Mouse (Mus musculus): ENCODE data around the gene Tmco2. TPM values are rescaled to one million over a fixed set of nuclear protein-coding genes. Genes with fewer than 3 reads are reported as not detected.

The Tmco2 gene
- total RNA-seq (2015; ENCODE audit: low replicate concordance) (not detected in 2 replicates), total RNA-seq (2017; ENCODE audit: low replicate concordance) (not detected in 2 replicates)

GRCm38 (mm10) chr4:121109126-121109525 is at the start of gene Tmco2:
Gene Tmco2 (minus strand): TSS chr4:121109226.
- ATAC-seq (replicated peaks; ENCODE audit: low FRiP score, poor library complexity, severe bottlenecking), result no peak

GRCm38 (mm10) chr4:121103304-121103703 is 5.7 kb downstream of the Tmco2 start:
- no peak for ATAC-seq (replicated peaks; ENCODE audit: low FRiP score, poor library complexity, severe bottlenecking)

- peak; percentile 91 for ATAC-seq (replicated peaks; ENCODE audit: low FRiP score, poor library complexity, severe bottlenecking)
These were observed 11.2 kb downstream of the Tmco2 start, which contains the start of gene Zmpste24 for GRCm38 (mm10) chr4:121097650-121098378. Gene Zmpste24 (minus strand): TSS chr4:121098241.

- ATAC-seq (replicated peaks; ENCODE audit: low FRiP score, poor library complexity, severe bottlenecking), result no peak
These were observed 18.8 kb downstream of the Tmco2 start for GRCm38 (mm10) chr4:121090211-121090610.

- no peak for ATAC-seq (replicated peaks; ENCODE audit: low FRiP score, poor library complexity, severe bottlenecking)
These were observed 20.3 kb downstream of the Tmco2 start for GRCm38 (mm10) chr4:121088696-121089095.

- ATAC-seq (replicated peaks; ENCODE audit: low FRiP score, poor library complexity, severe bottlenecking), result no peak
These were observed 24.5 kb downstream of the Tmco2 start for GRCm38 (mm10) chr4:121084506-121084905.

- no peak for ATAC-seq (replicated peaks; ENCODE audit: low FRiP score, poor library complexity, severe bottlenecking)
These were observed 28.6 kb downstream of the Tmco2 start for GRCm38 (mm10) chr4:121080395-121080794.

- no peak for ATAC-seq (replicated peaks; ENCODE audit: low FRiP score, poor library complexity, severe bottlenecking)
These were observed 30.9 kb downstream of the Tmco2 start for GRCm38 (mm10) chr4:121077915-121078646.

GRCm38 (mm10) chr4:121074250-121074649 is 34.8 kb downstream of the Tmco2 start:
- no peak for ATAC-seq (replicated peaks; ENCODE audit: low FRiP score, poor library complexity, severe bottlenecking)

- no peak for ATAC-seq (replicated peaks; ENCODE audit: low FRiP score, poor library complexity, severe bottlenecking)
These were observed 43.7 kb downstream of the Tmco2 start for GRCm38 (mm10) chr4:121065336-121065735.

GRCm38 (mm10) chr4:121059218-121059617 is 49.8 kb downstream of the Tmco2 start:
- peak; percentile 93 for ATAC-seq (replicated peaks; ENCODE audit: low FRiP score, poor library complexity, severe bottlenecking)

- no peak for ATAC-seq (replicated peaks; ENCODE audit: low FRiP score, poor library complexity, severe bottlenecking)
These were observed 52.0 kb downstream of the Tmco2 start for GRCm38 (mm10) chr4:121057032-121057431.

GRCm38 (mm10) chr4:121056342-121056741 is 52.7 kb downstream of the Tmco2 start:
- no peak for ATAC-seq (replicated peaks; ENCODE audit: low FRiP score, poor library complexity, severe bottlenecking)

Other genes starting within 250 kb of the Tmco2 start
- gene Exo5, start 184.2 kb downstream of the Tmco2 start, total RNA-seq (2015; ENCODE audit: low replicate concordance), result 7.5 and 21.1 TPM in 2 replicates
- 1.7 and 4.1 TPM in 2 replicates for gene Exo5, start 184.2 kb downstream of the Tmco2 start, total RNA-seq (2017; ENCODE audit: low replicate concordance)
- 0.77 TPM in 1 of 2 replicates, not detected in the other for gene Zfp69, start 157.5 kb downstream of the Tmco2 start, total RNA-seq (2015; ENCODE audit: low replicate concordance)
- gene Zfp69, start 157.5 kb downstream of the Tmco2 start, total RNA-seq (2017; ENCODE audit: low replicate concordance), result 2.4 and 6.4 TPM in 2 replicates
- gene Smap2, start 92.0 kb downstream of the Tmco2 start, total RNA-seq (2015; ENCODE audit: low replicate concordance), result 29.4 and 36.4 TPM in 2 replicates
- 25.5 and 27.3 TPM in 2 replicates for gene Smap2, start 92.0 kb downstream of the Tmco2 start, total RNA-seq (2017; ENCODE audit: low replicate concordance)
- not detected in 2 replicates for gene Col9a2, start 69.8 kb downstream of the Tmco2 start, total RNA-seq (2015; ENCODE audit: low replicate concordance)
- not detected in 2 replicates for gene Col9a2, start 69.8 kb downstream of the Tmco2 start, total RNA-seq (2017; ENCODE audit: low replicate concordance)
- 37.3 and 38.0 TPM in 2 replicates for gene Zmpste24, start 11.0 kb downstream of the Tmco2 start, total RNA-seq (2015; ENCODE audit: low replicate concordance)
- gene Zmpste24, start 11.0 kb downstream of the Tmco2 start, total RNA-seq (2017; ENCODE audit: low replicate concordance), result 19.0 and 27.3 TPM in 2 replicates
- gene Rlf, start 105.9 kb upstream of the Tmco2 start, total RNA-seq (2015; ENCODE audit: low replicate concordance), result 29.0 and 39.9 TPM in 2 replicates
- 74.6 and 91.1 TPM in 2 replicates for gene Rlf, start 105.9 kb upstream of the Tmco2 start, total RNA-seq (2017; ENCODE audit: low replicate concordance)
- gene Gm12888, start 215.7 kb upstream of the Tmco2 start, total RNA-seq (2015; ENCODE audit: low replicate concordance), result not detected in 2 replicates
- gene Gm12888, start 215.7 kb upstream of the Tmco2 start, total RNA-seq (2017; ENCODE audit: low replicate concordance), result not detected in 2 replicates